In genomic region chr4:131166574-131167270, GRCm38 (mm10) we compare ENCODE assay signal across 23 mouse cellular contexts.
DNase-seq lines count a peak whose midpoint lies in the region.
"Had no signal": no experiment of that assay in that cellular context is flagged by ENCODE, and none has a peak within 500 bp of the region (broad histone marks: within the 10 kb centered on the region; RNA-seq: fewer than 3 reads in every experiment).

No protein-coding gene starts in this region.

- WGBS in heart, embryonic 10.5 days, result 66% methylated on average over 9 of the region's 9 CpGs

- DNase-seq in cerebellum, adult 11 months, result peak; percentile 45
- no peak for DNase-seq in cerebellum, postnatal 4 days (ENCODE audit: low spot score in 2 of 2)
- peak; percentile 22 for DNase-seq in heart, postnatal 4 days
- DNase-seq in heart, embryonic 10.5 days (ENCODE audit: low spot score), result no peak
- peak; percentile 35 for DNase-seq in 3T3-L1 (ENCODE audit: low read depth, low spot score)
- DNase-seq in cerebellum, adult 9-11 months, result peak; percentile 56
- DNase-seq in yolk sac, embryonic 10.5 days (ENCODE audit: low spot score), result no peak
- DNase-seq in gastrocnemius, postnatal 25 days, result no peak
- DNase-seq: adrenal gland, postnatal 25 days; gastrocnemius, postnatal 10 days; kidney, adult 8-10 months; kidney, postnatal 4 days; layer of hippocampus, postnatal 36 days; left cerebral cortex, postnatal 4 days; lung, embryonic 14.5 days; lung, postnatal 14 days; thymus, postnatal 14 days had no signal

- no peak overlapping the region for H3K27ac ChIP-seq in heart, embryonic 10.5 days
- H3K27ac ChIP-seq: heart, embryonic 15.5 days; hindbrain, embryonic 13.5 days; kidney, postnatal 0 days; liver, embryonic 15.5 days; stomach, embryonic 15.5 days had no signal

- H3K9me3 ChIP-seq in heart, embryonic 10.5 days, result no peaks in the 10 kb centered on the region
- H3K9me3 ChIP-seq: G1E; heart, embryonic 15.5 days; hindbrain, embryonic 13.5 days; liver, embryonic 15.5 days; stomach, embryonic 15.5 days had no signal

- H3K4me1 ChIP-seq in heart, embryonic 10.5 days, result no peaks in the 10 kb centered on the region
- H3K4me1 ChIP-seq: heart, embryonic 15.5 days; liver, embryonic 15.5 days; stomach, embryonic 15.5 days had no signal

- no peaks in the 10 kb centered on the region for H3K27me3 ChIP-seq in heart, embryonic 10.5 days (ENCODE audit: insufficient read depth, poor library complexity, severe bottlenecking)
- H3K27me3 ChIP-seq: heart, embryonic 15.5 days; liver, embryonic 15.5 days; stomach, embryonic 15.5 days had no signal

- no peaks in the 10 kb centered on the region for H3K36me3 ChIP-seq in heart, embryonic 10.5 days
- H3K36me3 ChIP-seq: G1E; heart, embryonic 15.5 days; hindbrain, embryonic 13.5 days; liver, embryonic 15.5 days; stomach, embryonic 15.5 days had no signal

- no peak overlapping the region for H3K4me3 ChIP-seq in heart, embryonic 10.5 days
- H3K4me3 ChIP-seq: heart, embryonic 15.5 days; hindbrain, embryonic 13.5 days; liver, embryonic 15.5 days; stomach, embryonic 15.5 days had no signal

Comparison
In these comparisons a context has a peak if more than half of its experiments do, and no peak if none do; other contexts are left out.
1. DNase-seq: peak in cerebellum, adult 11 months (single experiment), heart, postnatal 4 days (single experiment), 3T3-L1 (single experiment) and cerebellum, adult 9-11 months (single experiment); none in cerebellum, postnatal 4 days (0 of 2), heart, embryonic 10.5 days (single experiment), yolk sac, embryonic 10.5 days (single experiment) and gastrocnemius, postnatal 25 days (single experiment).